Mouse (Mus musculus): ENCODE measurements around the gene Ino80b. TPM values are rescaled to one million over a fixed set of nuclear protein-coding genes. Genes with fewer than 3 reads are reported as not detected.

Ino80b gene
- polyA plus RNA-seq, 1 experiment from 2014 or later = 20.8 TPM

GRCm38 (mm10) chr6:83078324-83078858, 46.8 kb downstream of the Ino80b start:
- Histone ChIP-seq H3K4me3 (ENCODE audit: low read depth, low read length) (peak overlapping the region; percentile 72), H3K27me3 (ENCODE audit: control insufficient read depth, insufficient read depth, low read length) (peaks cover 14% of the 10 kb centered on the region), H3K9me3 (ENCODE audit: control insufficient read depth, low read length) (no peaks in the 10 kb centered on the region), H3K27ac (replicated peaks; ENCODE audit: low read depth, low read length) (no peak overlapping the region; the same call in 1 of the 2 replicates), H3K4me2 (ENCODE audit: low read depth, severe bottlenecking) (peak overlapping the region; percentile 99), H3K9ac (ENCODE audit: low read length) (peak overlapping the region; percentile 79), H3K36me3 (ENCODE audit: control insufficient read depth, insufficient read depth, low read length) (0 out of 2 replicates have a peak, but pooled peaks cover 4% of the 10 kb centered on the region), H3K4me1 (ENCODE audit: control insufficient read depth, insufficient read depth, low read length) (peaks cover 7% of the 10 kb centered on the region; the same call in 1 of the 2 replicates)
- DNase-seq (ENCODE audit: low spot score) = peak; percentile 100
- WGBS = under 1% methylated on average over 46 of the region's 46 CpGs
- peak; percentile 81 for ATAC-seq (ENCODE audit: insufficient number of reproducible peaks, low FRiP score, low TSS enrichment, low read depth)

- Histone ChIP-seq H3K9ac (ENCODE audit: low read length) (peak within 1 kb of the TSS; percentile 79), H3K27ac (replicated peaks; ENCODE audit: low read depth, low read length) (peak within 1 kb of the TSS; percentile 80), H3K4me2 (ENCODE audit: low read depth, severe bottlenecking) (peak within 1 kb of the TSS; percentile 99), H3K36me3 (ENCODE audit: control insufficient read depth, insufficient read depth, low read length) (0 out of 2 replicates have a peak, but pooled peaks cover 4% of the 10 kb centered on the region), H3K4me3 (ENCODE audit: low read depth, low read length) (peak within 1 kb of the TSS; percentile 72), H3K9me3 (ENCODE audit: control insufficient read depth, low read length) (no peaks in the 10 kb centered on the region), H3K27me3 (ENCODE audit: control insufficient read depth, insufficient read depth, low read length) (peaks cover 19% of the 10 kb centered on the region), H3K4me1 (ENCODE audit: control insufficient read depth, insufficient read depth, low read length) (peaks cover 4% of the 10 kb centered on the region; the same call in 1 of the 2 replicates)
- DNase-seq (ENCODE audit: low spot score) = no peak
- ATAC-seq (ENCODE audit: insufficient number of reproducible peaks, low FRiP score, low TSS enrichment, low read depth) = peak; percentile 88
- under 1% methylated on average over 54 of the region's 54 CpGs for WGBS
Measured at GRCm38 (mm10) chr6:83077630-83078323, 47.5 kb downstream of the Ino80b start, which contains the start of gene Pcgf1. Gene Pcgf1 (plus strand): TSS chr6:83077869.

GRCm38 (mm10) chr6:83074979-83075378, 50.3 kb downstream of the Ino80b start:
- no peaks in the 10 kb centered on the region for H3K36me3 ChIP-seq (ENCODE audit: control insufficient read depth, insufficient read depth, low read length)
- no peak for ATAC-seq (ENCODE audit: insufficient number of reproducible peaks, low FRiP score, low TSS enrichment, low read depth)
- no peak overlapping the region for H3K9ac ChIP-seq (ENCODE audit: low read length)
- WGBS = 23% methylated on average over 2 of the region's 2 CpGs
- H3K27ac ChIP-seq (replicated peaks; ENCODE audit: low read depth, low read length) = no peak overlapping the region
- peaks cover 45% of the 10 kb centered on the region for H3K27me3 ChIP-seq (ENCODE audit: control insufficient read depth, insufficient read depth, low read length)
- no peaks in the 10 kb centered on the region for H3K9me3 ChIP-seq (ENCODE audit: control insufficient read depth, low read length)
- peaks cover 16% of the 10 kb centered on the region for H3K4me1 ChIP-seq (ENCODE audit: control insufficient read depth, insufficient read depth, low read length)
- H3K4me3 ChIP-seq (ENCODE audit: low read depth, low read length) = no peak overlapping the region
- no peak overlapping the region for H3K4me2 ChIP-seq (ENCODE audit: low read depth, severe bottlenecking)
- no peak for DNase-seq (ENCODE audit: low spot score)

MicroRNAs within 50 kb of the gene (microRNA counts, 519-probe panel; counts per million panel counts)
- microRNA mmu-miR-3470a+mmu-miR-3470b = 1,363 counts per million, percentile 7 among the panel's probes with 10 or more counts

Small RNA genes within 50 kb of the gene (microRNA-seq; reads per million reads assigned to microRNA genes)
- gene Mir3470a = not detected

Other genes starting within 250 kb of the Ino80b start
- gene Sema4f, start 185.7 kb downstream of the Ino80b start, polyA plus RNA-seq (2014; fragmentation: Nextera tagmentation; extraction: Ambion mirVana) = 1.1 and 1.2 TPM in 2 replicates
- gene M1ap, start 178.5 kb downstream of the Ino80b start, polyA plus RNA-seq (2014; fragmentation: Nextera tagmentation; extraction: Ambion mirVana) = 0.12 and 0.27 TPM in 2 replicates
- 6.5 and 7.3 TPM in 2 replicates for gene Dok1, start 92.0 kb downstream of the Ino80b start, polyA plus RNA-seq (2014; fragmentation: Nextera tagmentation; extraction: Ambion mirVana)
- 10.1 and 13.7 TPM in 2 replicates for gene Loxl3, start 91.3 kb downstream of the Ino80b start, polyA plus RNA-seq (2014; fragmentation: Nextera tagmentation; extraction: Ambion mirVana)
- gene Aup1, start 70.9 kb downstream of the Ino80b start, polyA plus RNA-seq (2014; fragmentation: Nextera tagmentation; extraction: Ambion mirVana) = 122 and 123 TPM in 2 replicates
- gene Htra2, start 70.2 kb downstream of the Ino80b start, polyA plus RNA-seq (2014; fragmentation: Nextera tagmentation; extraction: Ambion mirVana) = 28.7 and 33.2 TPM in 2 replicates
- 0.35 and 0.88 TPM in 2 replicates for gene Dqx1, start 67.6 kb downstream of the Ino80b start, polyA plus RNA-seq (2014; fragmentation: Nextera tagmentation; extraction: Ambion mirVana)
- 0.13 TPM in 1 of 2 replicates, not detected in the other for gene Tlx2, start 55.1 kb downstream of the Ino80b start, polyA plus RNA-seq (2014; fragmentation: Nextera tagmentation; extraction: Ambion mirVana)
- 44.3 and 47.0 TPM in 2 replicates for gene Pcgf1, start 47.6 kb downstream of the Ino80b start, polyA plus RNA-seq (2014; fragmentation: Nextera tagmentation; extraction: Ambion mirVana)
- 0.81 and 2.0 TPM in 2 replicates for gene Lbx2, start 39.1 kb downstream of the Ino80b start, polyA plus RNA-seq (2014; fragmentation: Nextera tagmentation; extraction: Ambion mirVana)
- 1.9 and 2.0 TPM in 2 replicates for gene Ccdc142, start 23.8 kb downstream of the Ino80b start, polyA plus RNA-seq (2014; fragmentation: Nextera tagmentation; extraction: Ambion mirVana)
- 2.3 and 2.4 TPM in 2 replicates for gene Gm42688, start 23.8 kb downstream of the Ino80b start, polyA plus RNA-seq (2014; fragmentation: Nextera tagmentation; extraction: Ambion mirVana)
- 140 and 141 TPM in 2 replicates for gene Mrpl53, start 16.4 kb downstream of the Ino80b start, polyA plus RNA-seq (2014; fragmentation: Nextera tagmentation; extraction: Ambion mirVana)
- gene Mogs, start 9.9 kb downstream of the Ino80b start, polyA plus RNA-seq (2014; fragmentation: Nextera tagmentation; extraction: Ambion mirVana) = 34.7 and 42.1 TPM in 2 replicates
- 153 and 182 TPM in 2 replicates for gene Wbp1, start 3.9 kb downstream of the Ino80b start, polyA plus RNA-seq (2014; fragmentation: Nextera tagmentation; extraction: Ambion mirVana)
- gene Rtkn, start 10.0 kb upstream of the Ino80b start, polyA plus RNA-seq (2014; fragmentation: Nextera tagmentation; extraction: Ambion mirVana) = 29.2 and 30.5 TPM in 2 replicates
- 11.5 and 13.7 TPM in 2 replicates for gene Wdr54, start 31.0 kb upstream of the Ino80b start, polyA plus RNA-seq (2014; fragmentation: Nextera tagmentation; extraction: Ambion mirVana)
- gene 1700003E16Rik, start 31.0 kb upstream of the Ino80b start, polyA plus RNA-seq (2014; fragmentation: Nextera tagmentation; extraction: Ambion mirVana) = 0.58 and 1.1 TPM in 2 replicates
- 70.4 and 71.4 TPM in 2 replicates for gene Dctn1, start 40.5 kb upstream of the Ino80b start, polyA plus RNA-seq (2014; fragmentation: Nextera tagmentation; extraction: Ambion mirVana)
- 0.16 and 0.47 TPM in 2 replicates for gene Slc4a5, start 94.4 kb upstream of the Ino80b start, polyA plus RNA-seq (2014; fragmentation: Nextera tagmentation; extraction: Ambion mirVana)
- 59.7 and 59.9 TPM in 2 replicates for gene Mthfd2, start 200.5 kb upstream of the Ino80b start, polyA plus RNA-seq (2014; fragmentation: Nextera tagmentation; extraction: Ambion mirVana)
- 69.7 and 78.6 TPM in 2 replicates for gene Mob1a, start 200.6 kb upstream of the Ino80b start, polyA plus RNA-seq (2014; fragmentation: Nextera tagmentation; extraction: Ambion mirVana)
- gene Bola3, start 223.7 kb upstream of the Ino80b start, polyA plus RNA-seq (2014; fragmentation: Nextera tagmentation; extraction: Ambion mirVana) = 143 and 157 TPM in 2 replicates

Measured in limb, embryonic 11.5 days (tissue).